Comparison of ENCODE assay signal across 11 mouse cellular contexts in genomic region chr10:79824413-79824812, GRCm38 (mm10). TPM values are rescaled to one million over a fixed set of nuclear protein-coding genes. Genes with fewer than 3 reads are reported as not detected.
DNase-seq lines count a peak whose midpoint lies in the region; ATAC-seq and TF ChIP-seq lines count a peak whose summit lies in the region.
"Had no signal": no experiment of that assay in that cellular context is flagged by ENCODE, and none has a peak within 500 bp of the region (broad histone marks: within the 10 kb centered on the region; RNA-seq: fewer than 3 reads in every experiment).

No protein-coding gene starts in this region.

- H3K9ac ChIP-seq in heart, adult 2 months (ENCODE audit: low read depth, low read length) = no peak overlapping the region
- H3K9ac ChIP-seq in CH12.LX (ENCODE audit: insufficient read depth, low read depth) = no peak overlapping the region
- no peak overlapping the region for H3K9ac ChIP-seq in heart, embryonic 15.5 days

- H3K79me2 ChIP-seq in heart, adult 2 months (replicated peaks; ENCODE audit: control insufficient read depth, insufficient read depth, low read length) = no peaks in the 10 kb centered on the region
- H3K79me2 ChIP-seq in CH12.LX (replicated peaks; ENCODE audit: control insufficient read depth, extremely low read depth, insufficient read depth, poor library complexity, severe bottlenecking) = no peaks in the 10 kb centered on the region

- in situ Hi-C loops in CH12.LX (cut with MboI; ENCODE audit: low pct_ligation_motif_present, low pct_unique_long_range_greater_than_20kb, low sequenced_read_pairs) = no loop called here

- no peak for TF ChIP-seq CTCF in heart, adult 2 months (IDR thresholded peaks at IDR 0.05)
- TF ChIP-seq CTCF in CH12.LX (conservative IDR thresholded peaks at IDR 0.05 in 1 of 2, IDR thresholded peaks at IDR 0.05 in 1 of 2; ENCODE audit: low read depth in 2 of 2, low read length in 2 of 2) = no peak

- 31% methylated on average over 6 of the region's 6 CpGs for WGBS in heart, adult 2 months
- 38% methylated on average over 6 of the region's 6 CpGs for WGBS in heart, embryonic 15.5 days

- H3K4me1 ChIP-seq in heart, adult 2 months (ENCODE audit: control insufficient read depth, insufficient read depth, low read length) = peaks cover 5% of the 10 kb centered on the region
- H3K4me1 ChIP-seq in CH12.LX (ENCODE audit: control insufficient read depth in 1 of 2, insufficient read depth in 2 of 2) = peaks cover 2 to 5% of the 10 kb centered on the region in 2 experiments; a peak in 2 of 4 replicates
- peaks cover 20% of the 10 kb centered on the region for H3K4me1 ChIP-seq in heart, embryonic 15.5 days (replicated peaks)

- TF ChIP-seq POLR2A in heart, adult 2 months (IDR thresholded peaks at IDR 0.05; ENCODE audit: insufficient read depth, low read depth, low read length) = no peak
- TF ChIP-seq POLR2A in CH12.LX (IDR thresholded peaks at IDR 0.05; ENCODE audit: low read depth, low read length) = no peak

- TF ChIP-seq RAD21 in CH12.LX (IDR thresholded peaks at IDR 0.05; ENCODE audit: low read depth, low read length) = no peak

- no peak for TF ChIP-seq EP300 in heart, adult 2 months (IDR thresholded peaks at IDR 0.05; ENCODE audit: insufficient read depth, low read depth, low read length)
- no peak for TF ChIP-seq EP300 in CH12.LX (IDR thresholded peaks at IDR 0.05; ENCODE audit: low read length)

- DNase-seq in heart, adult 2 months = peak; percentile 26 to 38
- DNase-seq in heart, adult 8-10 months (ENCODE audit: low spot score) = no peak
- no peak for DNase-seq in CH12.LX (ENCODE audit: extremely low read depth)
- DNase-seq in lung, postnatal 10 days = peak; percentile 56
- DNase-seq in embryo, embryonic 10 days (ENCODE audit: low spot score) = no peak
- DNase-seq in right cerebral cortex, adult 18-20 months = no peak
- DNase-seq in testis, postnatal 10 days (ENCODE audit: low spot score) = no peak
- DNase-seq: spleen, adult 18-20 months had no signal

- no peak overlapping the region for H3K4me3 ChIP-seq in heart, adult 2 months
- no peak overlapping the region for H3K4me3 ChIP-seq in CH12.LX (replicated peaks in 1 of 3; ENCODE audit: low read depth in 2 of 3, low read length in 2 of 3, poor library complexity in 1 of 3)
- H3K4me3 ChIP-seq in heart, embryonic 15.5 days = 0 out of 2 replicates have a peak overlapping the region, but pooled peaks have one; percentile 1

- H3K27me3 ChIP-seq in heart, adult 2 months (ENCODE audit: control insufficient read depth, insufficient read depth, low read length) = no peaks in the 10 kb centered on the region
- H3K27me3 ChIP-seq in CH12.LX (replicated peaks) = peaks cover 82% of the 10 kb centered on the region
- no peaks in the 10 kb centered on the region for H3K27me3 ChIP-seq in heart, embryonic 15.5 days

- peak overlapping the region; percentile 41; the same call in 1 of the 2 replicates for H3K4me2 ChIP-seq in CH12.LX (ENCODE audit: insufficient read depth, low read depth, poor library complexity, severe bottlenecking)
- peak overlapping the region; percentile 8; the same call in 1 of the 2 replicates for H3K4me2 ChIP-seq in heart, embryonic 15.5 days

- intact Hi-C loops in heart, adult 2 months (cut with DNase I) = no loop called here

- no peak; the same call in 1 of the 2 replicates for ATAC-seq in heart, embryonic 15.5 days (replicated peaks; ENCODE audit: insufficient number of reproducible peaks, insufficient read depth, low FRiP score, low read depth)

- H3K36me3 ChIP-seq in heart, adult 2 months (ENCODE audit: control insufficient read depth, insufficient read depth, low read length) = no peaks in the 10 kb centered on the region
- no peaks in the 10 kb centered on the region for H3K36me3 ChIP-seq in CH12.LX (replicated peaks in 1 of 2; ENCODE audit: control insufficient read depth in 1 of 2, insufficient read depth in 1 of 2, low read length in 1 of 2)
- H3K36me3 ChIP-seq in heart, embryonic 15.5 days = 0 out of 2 replicates have a peak, but pooled peaks cover 4% of the 10 kb centered on the region

- H3K9me3 ChIP-seq in CH12.LX (replicated peaks; ENCODE audit: low read length) = peaks cover 3% of the 10 kb centered on the region
- H3K9me3 ChIP-seq in heart, embryonic 15.5 days (replicated peaks) = no peaks in the 10 kb centered on the region

- dilution Hi-C loops in CH12.LX (cut with MboI; ENCODE audit: extremely low pct_ligation_motif_present, extremely low pct_unique_long_range_greater_than_20kb, low sequenced_read_pairs) = no loop called here

- H3K27ac ChIP-seq in heart, adult 2 months = peak overlapping the region; percentile 57; the same call in 1 of the 2 replicates
- H3K27ac ChIP-seq in CH12.LX (ENCODE audit: insufficient read depth, low read depth) = no peak overlapping the region
- peak overlapping the region; percentile 62 for H3K27ac ChIP-seq in heart, embryonic 15.5 days

TF ChIP-seq in CH12.LX, 34 proteins besides CTCF, POLR2A, EP300 and RAD21:
- no peak for TF ChIP-seq ZC3H11A (IDR thresholded peaks at IDR 0.05; ENCODE audit: low read depth, low read length)
- no peak for TF ChIP-seq ETS1 (conservative IDR thresholded peaks at IDR 0.05; ENCODE audit: low read depth, low read length)
- TF ChIP-seq ZNF384 (IDR thresholded peaks at IDR 0.05; ENCODE audit: low read depth, low read length) = no peak
- TF ChIP-seq UBTF (IDR thresholded peaks at IDR 0.05; ENCODE audit: low read depth, low read length) = no peak
- TF ChIP-seq BHLHE40 (IDR thresholded peaks at IDR 0.05; ENCODE audit: low read depth, low read length) = no peak
- TF ChIP-seq ELF1 (IDR thresholded peaks at IDR 0.05; ENCODE audit: low read depth, low read length) = no peak
- TF ChIP-seq USF1 (IDR thresholded peaks at IDR 0.05; ENCODE audit: low read depth, low read length) = no peak
- TF ChIP-seq TBP (conservative IDR thresholded peaks at IDR 0.05; ENCODE audit: low read depth, low read length) = no peak
- no peak for TF ChIP-seq ZMIZ1 (IDR thresholded peaks at IDR 0.05; ENCODE audit: low read depth, low read length)
- TF ChIP-seq MYC (IDR thresholded peaks at IDR 0.05; ENCODE audit: low read depth, low read length) = no peak
- no peak for TF ChIP-seq NELFE (IDR thresholded peaks at IDR 0.05; ENCODE audit: low read depth, low read length)
- no peak for TF ChIP-seq E2F4 (IDR thresholded peaks at IDR 0.05; ENCODE audit: insufficient replicate concordance, low read depth, low read length)
- no peak for TF ChIP-seq CHD2 (IDR thresholded peaks at IDR 0.05; ENCODE audit: low read length)
- TF ChIP-seq POLR2AphosphoS2 (IDR thresholded peaks at IDR 0.05; ENCODE audit: low read depth, low read length) = no peak
- no peak for TF ChIP-seq IRF4 (IDR thresholded peaks at IDR 0.05; ENCODE audit: low read depth, low read length)
- TF ChIP-seq MAZ (IDR thresholded peaks at IDR 0.05; ENCODE audit: low read depth, low read length) = no peak
- TF ChIP-seq MXI1 (IDR thresholded peaks at IDR 0.05; ENCODE audit: low read depth, low read length) = no peak
- TF ChIP-seq PAX5 (IDR thresholded peaks at IDR 0.05; ENCODE audit: low read length) = no peak
- no peak for TF ChIP-seq HCFC1 (IDR thresholded peaks at IDR 0.05; ENCODE audit: low read depth, low read length)
- no peak for TF ChIP-seq SIN3A (IDR thresholded peaks at IDR 0.05; ENCODE audit: low read length)

RNA-seq across cellular contexts. Expression of gene Misp, which starts 3.6 kb away (rescaled TPM):
- under 1 TPM; 0.50 to 0.52 TPM for total RNA-seq in heart, adult 2 months (2021)
- polyA plus RNA-seq in heart, adult 2 months (2012; rRNA removed) = 0.26 and 0.82 TPM in 2 replicates
- total RNA-seq in heart, adult 8-10 months (2022) = under 1 TPM in 3 of 4 experiments, not detected in 1; 0.31 to 0.75 (median 0.60) TPM
- not detected in 2 replicates for total RNA-seq in CH12.LX (2012; rRNA removed)
- total RNA-seq in CH12.LX (2014; rRNA removed) = not detected in 2 replicates
- not detected in 2 replicates for polyA plus RNA-seq in CH12.LX (2012; ENCODE audit: insufficient read length, low read depth)
- polyA plus RNA-seq in heart, embryonic 15.5 days (2015; fragmentation: Nextera tagmentation; extraction: Ambion mirVana) = 0.81 and 1.3 TPM in 2 replicates

RNA-seq across cellular contexts. Expression of gene Ptbp1, which starts 29.8 kb away (rescaled TPM):
- total RNA-seq in heart, adult 2 months (2021) = 10 to 100 TPM; 43.9 to 51.8 TPM
- polyA plus RNA-seq in heart, adult 2 months (2012; rRNA removed) = 47.5 and 52.6 TPM in 2 replicates
- total RNA-seq in heart, adult 8-10 months (2022) = 10 to 100 TPM; 45.4 to 57.7 (median 49.9) TPM
- 252 and 284 TPM in 2 replicates for total RNA-seq in CH12.LX (2012; rRNA removed)
- 261 and 284 TPM in 2 replicates for total RNA-seq in CH12.LX (2014; rRNA removed)
- 482 and 497 TPM in 2 replicates for polyA plus RNA-seq in CH12.LX (2012; ENCODE audit: insufficient read length, low read depth)
- 89.6 and 162 TPM in 2 replicates for polyA plus RNA-seq in heart, embryonic 15.5 days (2015; fragmentation: Nextera tagmentation; extraction: Ambion mirVana)

RNA-seq across cellular contexts. Expression of gene Palm, which starts 31.0 kb away (rescaled TPM):
- total RNA-seq in heart, adult 2 months (2021) = 10 to 100 TPM; 51.4 to 55.6 TPM
- 31.4 and 36.6 TPM in 2 replicates for polyA plus RNA-seq in heart, adult 2 months (2012; rRNA removed)
- 10 to 100 TPM; 37.8 to 53.8 (median 51.7) TPM for total RNA-seq in heart, adult 8-10 months (2022)
- total RNA-seq in CH12.LX (2012; rRNA removed) = 3.1 and 5.3 TPM in 2 replicates
- 0.36 and 0.78 TPM in 2 replicates for total RNA-seq in CH12.LX (2014; rRNA removed)
- polyA plus RNA-seq in CH12.LX (2012; ENCODE audit: insufficient read length, low read depth) = 1.5 and 2.5 TPM in 2 replicates
- polyA plus RNA-seq in heart, embryonic 15.5 days (2015; fragmentation: Nextera tagmentation; extraction: Ambion mirVana) = 57.8 and 73.1 TPM in 2 replicates

RNA-seq across cellular contexts. Expression of gene Prss57, which starts 33.7 kb away (rescaled TPM):
- total RNA-seq in heart, adult 2 months (2021) = not detected
- polyA plus RNA-seq in heart, adult 2 months (2012; rRNA removed) = 0.08 and 0.20 TPM in 2 replicates
- total RNA-seq in heart, adult 8-10 months (2022) = not detected
- total RNA-seq in CH12.LX (2012; rRNA removed) = 0.08 and 0.21 TPM in 2 replicates
- not detected in 2 replicates for total RNA-seq in CH12.LX (2014; rRNA removed)
- not detected in 2 replicates for polyA plus RNA-seq in CH12.LX (2012; ENCODE audit: insufficient read length, low read depth)
- polyA plus RNA-seq in heart, embryonic 15.5 days (2015; fragmentation: Nextera tagmentation; extraction: Ambion mirVana) = 0.49 and 5.1 TPM in 2 replicates
- total RNA-seq: gastrocnemius, postnatal 4 days had no signal
- polyA plus RNA-seq: embryonic facial prominence, embryonic 14.5 days had no signal

RNA-seq across cellular contexts. Expression of gene Fstl3, which starts 47.3 kb away (rescaled TPM):
- total RNA-seq in heart, adult 2 months (2021) = 1 to 10 TPM; 3.8 to 4.7 TPM
- polyA plus RNA-seq in heart, adult 2 months (2012; rRNA removed) = 9.7 and 11.9 TPM in 2 replicates
- total RNA-seq in heart, adult 8-10 months (2022) = 1 to 10 TPM; 2.9 to 5.8 (median 3.6) TPM
- 0.25 TPM in 2 replicates for total RNA-seq in CH12.LX (2012; rRNA removed)
- not detected in 2 replicates for total RNA-seq in CH12.LX (2014; rRNA removed)
- not detected in 2 replicates for polyA plus RNA-seq in CH12.LX (2012; ENCODE audit: insufficient read length, low read depth)
- 29.0 and 30.9 TPM in 2 replicates for polyA plus RNA-seq in heart, embryonic 15.5 days (2015; fragmentation: Nextera tagmentation; extraction: Ambion mirVana)

Comparison
In these comparisons a context has a peak if more than half of its experiments do, and no peak if none do; other contexts are left out.
1. DNase-seq: peak in heart, adult 2 months (2 of 2) and lung, postnatal 10 days (single experiment); none in heart, adult 8-10 months (single experiment), CH12.LX (single experiment), embryo, embryonic 10 days (single experiment), right cerebral cortex, adult 18-20 months (single experiment) and testis, postnatal 10 days (single experiment).
2. RNA of gene Ptbp1, which starts 29.8 kb away (total RNA-seq): 252 to 284 TPM in CH12.LX; 43.9 to 51.8 TPM in heart, adult 2 months and 45.4 to 57.7 TPM in heart, adult 8-10 months; every median in the first group is over 4 times any median in the second.
3. RNA of gene Palm, which starts 31.0 kb away (total RNA-seq): 51.4 to 55.6 TPM in heart, adult 2 months and 37.8 to 53.8 TPM in heart, adult 8-10 months; 0.36 to 5.3 TPM in CH12.LX; every median in the first group is over 4 times any median in the second.